Mouse (Mus musculus) spleen, adult 12 weeks (tissue): ENCODE data around the gene Ednrb.
"Not testable (repeated sequence)": the region's sequence is repeated elsewhere in the genome, so short reads cannot be mapped to it uniquely, and the experiment has no call there.

Experiments used
- DNase-seq: peaks from one replicate; pipeline ENCODE4 v3.0.0; 2022; ENCODE audit warnings: low spot score

The Ednrb gene

DNA sequence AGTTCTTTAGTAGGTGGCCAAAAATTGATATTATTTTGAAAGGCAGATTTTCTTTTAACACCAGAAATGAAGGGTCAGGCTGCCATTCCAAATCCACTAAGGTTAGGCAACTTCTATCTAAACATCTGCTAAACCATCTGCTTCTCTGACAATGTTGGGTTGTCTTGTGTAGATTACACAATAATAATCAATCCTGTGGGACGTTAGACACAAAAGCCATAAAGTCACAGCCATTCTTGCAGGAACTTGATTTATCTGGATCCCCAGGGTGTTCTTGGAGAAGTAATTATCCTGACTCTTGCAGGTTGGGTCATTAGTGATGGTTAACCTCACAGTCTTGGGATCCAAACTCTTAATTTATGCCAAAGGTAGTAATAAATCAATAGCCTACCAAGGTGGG lies 21.6 kb downstream of the Ednrb start:
- DNase-seq, result no peak

GRCm38 (mm10) chr14:103816637-103817308 lies 27.4 kb downstream of the Ednrb start:
- DNase-seq, result no peak

DNA sequence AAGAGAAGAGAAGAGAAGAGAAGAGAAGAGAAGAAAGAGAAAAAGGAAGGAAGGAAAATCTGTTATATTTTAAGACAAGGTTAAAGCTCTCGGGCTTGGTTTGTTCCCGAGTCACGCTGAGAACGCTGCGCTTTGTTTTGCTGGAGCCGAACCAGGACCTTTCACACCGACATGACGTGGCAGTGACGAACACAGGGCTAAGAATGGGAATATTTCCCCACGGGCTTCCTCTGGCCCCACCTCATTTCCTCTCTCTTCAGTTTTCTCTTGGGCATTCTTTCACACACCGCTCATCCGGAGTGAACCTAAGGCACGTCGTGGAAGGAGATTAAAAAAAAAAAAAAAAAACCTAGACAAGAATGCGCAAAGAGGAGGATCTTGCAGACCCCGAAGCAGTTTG lies 28.7 kb downstream of the Ednrb start:
- no peak for DNase-seq

DNA sequence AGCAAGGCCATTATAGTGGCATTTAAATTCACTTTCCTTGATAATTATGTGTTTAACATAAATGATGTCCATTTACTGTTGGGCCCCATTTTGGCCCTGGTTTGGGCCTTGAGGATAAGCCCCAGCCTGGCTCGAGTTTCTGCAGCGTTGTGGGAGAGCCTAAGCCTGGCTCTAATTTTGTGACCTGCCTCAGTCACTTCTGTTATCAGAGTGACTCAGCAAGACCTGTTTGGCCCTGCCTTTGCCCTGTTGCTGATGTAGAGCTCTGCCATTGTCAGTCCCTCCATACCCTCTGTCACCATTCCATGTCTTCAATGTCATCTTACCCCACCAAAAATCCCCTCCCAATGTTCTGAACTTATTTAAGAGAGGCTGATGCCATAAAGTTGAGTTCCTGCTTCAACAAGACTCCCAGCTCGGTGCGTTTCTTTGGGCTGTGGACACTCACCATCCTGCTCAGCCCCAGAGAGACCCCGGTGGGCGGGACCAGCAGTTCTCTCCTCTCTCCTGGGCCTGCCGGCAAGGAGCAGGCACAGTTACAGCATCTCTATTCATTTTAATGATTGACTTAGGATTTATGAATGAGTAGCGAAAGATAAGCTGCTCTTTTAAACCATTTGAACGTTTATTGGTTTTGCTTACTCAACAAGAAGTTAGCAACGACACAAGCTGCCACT lies 30.0 kb downstream of the Ednrb start:
- no peak for DNase-seq

- no peak for DNase-seq
These were observed 31.0 kb downstream of the Ednrb start for GRCm38 (mm10) chr14:103813246-103813645.

GRCm38 (mm10) chr14:103811291-103811690 lies 32.9 kb downstream of the Ednrb start:
- no peak for DNase-seq

- DNase-seq, result no peak
These were observed 40.1 kb downstream of the Ednrb start for GRCm38 (mm10) chr14:103803907-103804659.

DNA sequence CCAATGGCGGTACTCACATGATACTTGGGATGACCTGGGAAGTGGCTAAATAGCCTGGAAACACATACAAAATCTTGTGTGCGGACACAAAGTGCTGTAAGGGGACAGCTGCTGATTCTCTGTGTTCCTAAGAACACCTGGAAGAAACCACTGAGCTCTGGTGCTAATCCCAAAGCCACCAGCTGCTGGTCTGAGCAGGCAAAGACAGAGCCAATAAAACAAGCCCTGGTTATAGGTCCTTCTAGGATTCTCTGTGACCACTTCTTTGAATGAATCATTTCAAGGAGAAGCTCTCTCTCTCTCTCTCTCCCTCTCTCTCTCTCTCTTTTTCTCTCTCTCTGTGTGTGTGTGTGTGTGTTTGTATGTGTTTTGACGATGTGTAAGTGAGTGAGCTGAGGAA lies 47.1 kb downstream of the Ednrb start:
- no peak for DNase-seq

GRCm38 (mm10) chr14:103795591-103795990 lies 48.6 kb downstream of the Ednrb start:
- DNase-seq, result no peak

DNA sequence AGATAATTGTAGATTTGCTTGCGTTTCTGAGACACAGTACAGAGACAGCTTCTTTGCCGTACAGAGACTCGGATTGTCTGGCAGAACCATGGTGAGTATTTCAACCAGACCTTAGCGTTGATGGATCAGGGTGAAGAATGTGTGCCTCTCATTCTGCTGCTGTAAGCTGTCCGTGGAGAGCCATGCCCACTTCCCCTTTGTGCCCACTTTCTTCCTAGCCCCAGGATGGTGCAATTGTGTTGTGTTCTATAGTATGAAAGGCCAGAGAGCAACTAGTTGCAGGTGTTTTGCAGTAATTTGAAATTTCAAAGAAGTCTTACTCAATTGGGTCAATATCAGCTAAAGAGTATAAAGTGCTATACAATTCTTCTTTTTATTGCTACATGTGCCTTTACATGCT lies 50.8 kb downstream of the Ednrb start:
- DNase-seq, result no peak

GRCm38 (mm10) chr14:103792726-103793125 lies 51.5 kb downstream of the Ednrb start:
- no peak for DNase-seq

DNA sequence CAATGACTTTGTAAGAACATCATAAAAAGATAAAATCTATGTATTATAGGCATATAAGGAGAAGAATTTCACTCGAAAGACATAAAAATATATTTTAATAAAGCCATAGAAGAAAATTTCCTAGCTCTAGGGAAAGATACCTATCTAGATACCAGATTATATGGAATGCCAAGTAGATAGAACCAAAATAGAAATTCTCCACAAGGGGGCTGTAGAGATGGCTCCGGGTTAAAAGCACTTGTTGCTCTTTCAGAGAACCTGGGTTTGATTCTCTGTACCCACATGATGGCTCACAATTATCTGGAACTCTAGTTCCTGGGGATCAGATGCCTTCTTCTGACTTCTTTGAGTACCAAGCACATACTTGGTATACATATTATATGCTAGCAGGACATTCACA lies 56.7 kb downstream of the Ednrb start:
- no peak for DNase-seq

GRCm38 (mm10) chr14:103785096-103785965 lies 58.9 kb downstream of the Ednrb start:
- DNase-seq, result no peak

- not testable (repeated sequence) for DNase-seq
These were observed 63.9 kb downstream of the Ednrb start for GRCm38 (mm10) chr14:103780336-103780735.

DNA sequence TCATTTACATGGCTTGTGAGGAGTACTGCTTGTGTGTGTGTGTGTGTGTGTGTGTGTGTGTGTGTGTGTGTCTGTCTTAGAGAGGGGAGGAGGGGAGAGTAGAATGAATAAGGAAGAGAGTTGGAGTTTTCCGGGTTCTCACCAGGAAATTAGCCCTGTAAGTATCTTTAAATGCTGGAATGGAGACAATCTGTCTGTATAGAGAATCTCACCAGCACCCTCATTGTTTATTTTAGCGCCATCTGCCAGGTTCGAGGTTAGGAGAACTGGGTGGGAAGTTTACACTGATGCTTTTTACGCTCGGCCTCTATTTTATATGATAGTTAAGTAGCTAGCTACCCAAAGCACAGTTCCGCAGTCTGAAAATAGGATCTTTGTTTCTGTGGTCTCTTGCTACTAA lies 64.9 kb downstream of the Ednrb start:
- DNase-seq, result no peak

DNA sequence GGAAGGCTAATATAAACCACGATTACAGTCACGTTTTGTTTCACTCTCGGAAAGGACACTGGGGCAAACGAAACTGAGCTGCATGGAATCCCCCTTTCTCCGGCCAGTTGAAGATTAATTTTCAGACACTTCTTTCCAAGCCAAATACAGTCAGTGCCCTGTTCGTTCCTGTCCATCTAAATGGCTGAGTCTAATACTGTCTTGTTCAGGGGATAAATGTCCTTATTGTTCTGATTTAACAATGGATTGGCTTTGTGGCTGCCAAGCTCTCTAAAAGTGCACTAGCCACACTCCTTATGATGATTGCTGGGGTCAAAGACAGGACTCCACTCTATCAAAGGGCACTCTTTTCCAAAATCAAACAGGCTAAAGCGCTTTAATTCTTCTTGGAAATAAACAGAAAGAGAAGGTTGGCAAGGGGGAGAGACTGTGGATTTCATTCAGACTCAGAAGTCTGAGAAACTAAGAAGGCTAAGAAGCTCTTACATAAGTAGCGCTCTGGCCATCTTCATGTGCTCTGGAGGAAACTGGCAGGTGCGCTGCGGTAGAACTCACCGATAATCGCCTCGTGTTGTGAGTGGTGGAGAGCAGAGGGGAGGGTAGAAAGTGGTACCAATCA lies 65.6 kb downstream of the Ednrb start:
- DNase-seq, result no peak

- no peak for DNase-seq
These were observed 66.2 kb downstream of the Ednrb start for GRCm38 (mm10) chr14:103778009-103778431.

GRCm38 (mm10) chr14:103777386-103777785 lies 66.8 kb downstream of the Ednrb start:
- no peak for DNase-seq

GRCm38 (mm10) chr14:103769319-103770245 lies 74.6 kb downstream of the Ednrb start:
- DNase-seq, result no peak

- no peak for DNase-seq
These were observed 76.7 kb downstream of the Ednrb start for GRCm38 (mm10) chr14:103767488-103767887.
